Mouse (Mus musculus): ENCODE results near the gene AC161166.1.

AC161166.1 gene

GRCm38 (mm10) chr7:24512355-24512754, at the start of gene AC161166.1:
AC161166.1 (minus strand) TSS chr7:24512455.
- DNase-seq, result no peak

GRCm38 (mm10) chr7:24561450-24561849, 49.2 kb upstream of the AC161166.1 start:
- no peak for DNase-seq

GRCm38 (mm10) chr7:24555786-24556185, 43.5 kb upstream of the AC161166.1 start:
- DNase-seq, result no peak

- DNase-seq, result no peak
Observed at GRCm38 (mm10) chr7:24551985-24552759, 39.9 kb upstream of the AC161166.1 start.

GRCm38 (mm10) chr7:24547534-24548036, 35.3 kb upstream of the AC161166.1 start:
- DNase-seq, result no peak

DNA sequence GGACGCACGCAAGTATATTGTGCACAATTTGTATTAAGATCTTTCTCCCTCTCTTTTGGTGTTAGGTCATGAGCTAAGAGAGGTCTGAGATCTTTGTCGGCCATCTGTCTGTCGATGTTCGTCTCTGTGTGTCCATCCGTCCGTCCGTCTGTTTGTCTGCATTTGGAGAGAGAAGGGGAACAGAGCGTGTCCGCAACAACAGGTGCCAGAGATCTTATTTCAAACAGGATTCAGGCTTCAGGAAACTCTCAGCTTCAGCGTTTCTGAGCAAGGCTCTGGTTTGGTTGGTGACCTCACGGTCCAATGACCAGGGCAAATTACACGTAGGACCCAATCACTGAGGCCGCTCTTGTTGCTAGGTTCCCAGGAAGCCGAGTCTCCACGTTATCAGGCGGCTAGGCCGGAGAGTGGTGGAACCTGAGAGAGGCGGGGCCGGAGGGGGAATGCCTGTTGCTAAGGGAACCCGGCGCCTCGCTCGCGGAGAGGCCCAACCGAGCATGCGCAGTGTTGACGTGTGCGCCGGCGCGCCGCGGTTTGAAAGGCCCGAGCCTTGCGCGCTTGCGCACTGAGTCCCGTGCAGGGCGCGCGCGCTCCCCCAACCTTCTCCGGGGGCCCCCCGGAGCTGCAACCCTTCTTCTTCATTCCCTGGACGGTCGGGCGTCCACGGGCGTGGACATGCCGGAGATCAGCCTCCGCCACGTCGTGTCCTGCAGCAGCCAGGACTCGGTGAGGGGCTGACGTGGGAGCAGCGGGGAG, 34.6 kb upstream of the AC161166.1 start:
- DNase-seq, result peak; percentile 99

GRCm38 (mm10) chr7:24546068-24546614, 33.9 kb upstream of the AC161166.1 start, which contains the start of the genes Pinlyp and Xrcc1:
Pinlyp (minus strand) TSS chr7:24546118.
Xrcc1 (plus strand) TSS chr7:24546289.
- no peak for DNase-seq

GRCm38 (mm10) chr7:24544506-24544905, 32.3 kb upstream of the AC161166.1 start:
- DNase-seq, result no peak

GRCm38 (mm10) chr7:24539686-24540085, 27.4 kb upstream of the AC161166.1 start:
- DNase-seq, result no peak

DNA sequence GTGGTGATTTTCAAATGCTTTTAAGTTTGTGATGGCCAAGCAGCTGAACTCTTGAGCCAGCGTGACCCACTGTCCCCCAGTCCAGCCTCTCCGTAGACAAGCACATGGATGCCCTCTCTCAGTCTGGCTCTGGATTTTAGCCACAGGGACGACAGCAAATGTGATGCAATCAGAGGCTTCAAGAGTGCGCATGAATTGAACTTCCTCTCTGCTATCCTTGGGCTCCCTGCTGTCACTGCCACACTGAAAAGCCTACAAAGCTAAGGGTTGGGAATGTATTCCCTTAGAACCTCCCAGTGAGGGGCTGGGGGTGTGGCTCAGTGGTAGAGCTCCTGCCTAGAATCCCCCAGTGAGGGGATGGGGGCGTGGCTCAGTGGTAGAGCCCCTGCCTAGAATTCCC, 26.4 kb upstream of the AC161166.1 start:
- no peak for DNase-seq

- peak; percentile 41 for DNase-seq
Observed at GRCm38 (mm10) chr7:24538154-24538553, 25.9 kb upstream of the AC161166.1 start.

GRCm38 (mm10) chr7:24537591-24537990, 25.3 kb upstream of the AC161166.1 start:
- no peak for DNase-seq

DNA sequence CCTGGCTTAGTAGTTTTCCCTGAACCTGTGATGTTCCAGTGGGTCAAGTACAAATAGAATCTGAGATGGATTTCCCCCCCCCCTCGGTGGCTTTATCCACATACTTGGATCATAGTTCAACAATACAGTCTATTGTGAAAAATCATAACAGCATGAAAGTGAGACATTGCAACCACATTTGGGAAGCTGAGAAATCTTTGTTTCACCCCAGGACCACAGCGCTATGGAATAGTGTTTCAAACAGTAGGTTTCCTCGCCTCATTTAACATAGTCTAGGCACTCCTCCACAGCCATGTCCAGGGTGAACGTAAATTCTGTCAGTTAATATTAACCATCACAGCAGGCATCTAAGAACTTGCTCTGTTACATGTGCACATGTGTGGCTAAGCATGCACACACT, 24.8 kb upstream of the AC161166.1 start:
- DNase-seq, result no peak

DNA sequence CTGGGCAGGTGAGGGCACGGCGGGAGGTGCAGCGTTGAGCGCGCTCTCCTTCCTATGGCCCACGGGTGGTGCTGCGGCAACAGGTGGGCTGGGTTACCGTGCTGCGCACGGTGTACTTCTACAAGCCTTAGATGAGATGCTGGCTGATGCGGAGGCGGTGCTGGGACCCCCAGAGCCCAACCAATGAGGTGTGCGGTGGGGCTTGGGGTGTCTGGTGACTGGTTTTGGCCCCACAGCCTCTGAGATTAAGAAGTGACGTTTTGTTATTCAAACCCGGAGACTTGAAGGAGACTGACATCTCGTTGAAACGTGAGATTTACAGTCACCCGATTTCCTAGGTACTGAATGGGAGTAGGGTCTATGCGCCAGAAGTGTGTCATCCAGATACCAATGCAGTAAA, 22.0 kb upstream of the AC161166.1 start:
- DNase-seq, result peak; percentile 30

DNA sequence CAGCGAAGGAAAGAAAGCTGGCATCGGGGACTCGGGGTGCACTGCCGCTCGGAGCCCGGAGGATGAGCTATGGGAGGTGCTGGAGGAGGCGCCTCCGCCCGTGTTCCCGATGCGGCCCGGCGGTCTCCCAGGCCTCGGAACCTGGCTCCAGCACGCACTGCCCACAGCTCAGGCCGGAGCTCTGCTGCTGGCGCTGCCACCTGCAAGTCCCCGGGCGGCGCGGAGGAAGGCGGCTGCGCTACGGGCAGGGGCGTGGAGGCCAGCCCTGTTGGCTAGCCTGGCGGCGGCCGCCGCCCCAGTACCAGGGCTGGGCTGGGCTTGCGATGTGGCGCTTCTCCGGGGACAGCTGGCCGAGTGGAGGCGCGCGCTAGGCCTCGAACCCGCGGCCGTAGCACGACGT, 21.6 kb upstream of the AC161166.1 start:
- DNase-seq, result peak; percentile 23

DNA sequence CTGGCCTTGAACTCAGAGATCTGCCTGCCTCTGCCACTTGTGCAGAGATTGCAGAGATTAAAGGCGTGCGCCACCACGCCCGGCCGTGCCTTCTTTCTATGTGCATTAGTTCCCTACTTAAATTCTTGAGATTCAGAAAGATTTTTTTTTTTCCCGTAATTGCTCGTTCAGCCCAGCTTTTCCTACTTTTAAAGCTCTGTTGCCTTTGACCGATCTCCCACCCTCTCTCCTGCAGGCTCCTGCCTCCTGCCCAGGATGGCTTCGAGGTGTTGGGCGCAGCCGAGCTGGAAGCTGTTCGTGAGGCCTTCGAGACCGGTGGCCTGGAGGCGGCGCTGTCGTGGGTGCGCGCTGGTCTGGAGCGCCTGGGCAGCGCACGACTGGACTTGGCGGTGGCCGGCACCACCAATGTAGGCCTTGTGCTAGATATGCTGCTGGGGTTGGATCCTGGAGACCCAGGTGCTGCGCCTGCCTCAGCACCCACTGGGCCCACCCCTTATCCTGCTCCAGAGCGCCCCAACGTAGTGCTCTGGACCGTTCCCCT, 20.8 kb upstream of the AC161166.1 start:
- no peak for DNase-seq

DNA sequence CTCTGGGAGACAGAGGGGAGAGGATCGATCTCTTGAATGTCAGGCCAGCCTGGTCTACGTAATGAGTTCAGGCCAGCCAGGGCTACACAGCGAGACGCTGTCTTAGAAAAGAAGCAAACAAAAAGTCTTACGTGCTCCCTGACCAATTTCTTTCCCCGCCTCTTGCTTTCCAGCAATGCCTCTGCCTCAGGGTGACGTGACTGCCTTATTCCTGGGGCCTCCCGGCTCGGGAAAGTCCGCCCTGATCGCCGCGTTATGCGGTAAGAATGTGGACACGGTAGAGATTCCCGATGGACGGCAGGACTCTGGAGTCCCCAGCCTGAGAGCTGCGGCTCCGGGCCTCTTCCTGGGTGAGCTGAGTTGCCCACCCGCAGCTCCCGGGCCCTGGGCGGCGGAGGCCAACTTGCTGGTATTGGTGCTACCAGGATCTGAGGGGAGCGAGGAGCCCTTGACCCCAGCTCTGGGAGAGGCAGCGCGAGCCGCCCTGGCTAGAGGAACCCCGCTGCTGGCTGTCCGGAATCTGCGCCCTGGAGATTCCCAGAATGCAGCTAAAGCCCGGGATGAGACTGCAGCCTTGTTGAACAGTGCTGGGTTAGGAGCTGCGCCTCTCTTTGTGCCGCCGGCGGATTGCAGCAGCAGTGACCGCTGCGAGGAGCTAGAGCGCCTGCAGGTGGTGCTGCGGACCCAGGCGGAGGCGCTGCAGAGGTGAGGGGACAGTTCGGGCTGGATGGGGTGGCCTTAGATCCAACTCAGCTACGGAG, 19.1 kb upstream of the AC161166.1 start:
- peak; percentile 76 for DNase-seq

DNA sequence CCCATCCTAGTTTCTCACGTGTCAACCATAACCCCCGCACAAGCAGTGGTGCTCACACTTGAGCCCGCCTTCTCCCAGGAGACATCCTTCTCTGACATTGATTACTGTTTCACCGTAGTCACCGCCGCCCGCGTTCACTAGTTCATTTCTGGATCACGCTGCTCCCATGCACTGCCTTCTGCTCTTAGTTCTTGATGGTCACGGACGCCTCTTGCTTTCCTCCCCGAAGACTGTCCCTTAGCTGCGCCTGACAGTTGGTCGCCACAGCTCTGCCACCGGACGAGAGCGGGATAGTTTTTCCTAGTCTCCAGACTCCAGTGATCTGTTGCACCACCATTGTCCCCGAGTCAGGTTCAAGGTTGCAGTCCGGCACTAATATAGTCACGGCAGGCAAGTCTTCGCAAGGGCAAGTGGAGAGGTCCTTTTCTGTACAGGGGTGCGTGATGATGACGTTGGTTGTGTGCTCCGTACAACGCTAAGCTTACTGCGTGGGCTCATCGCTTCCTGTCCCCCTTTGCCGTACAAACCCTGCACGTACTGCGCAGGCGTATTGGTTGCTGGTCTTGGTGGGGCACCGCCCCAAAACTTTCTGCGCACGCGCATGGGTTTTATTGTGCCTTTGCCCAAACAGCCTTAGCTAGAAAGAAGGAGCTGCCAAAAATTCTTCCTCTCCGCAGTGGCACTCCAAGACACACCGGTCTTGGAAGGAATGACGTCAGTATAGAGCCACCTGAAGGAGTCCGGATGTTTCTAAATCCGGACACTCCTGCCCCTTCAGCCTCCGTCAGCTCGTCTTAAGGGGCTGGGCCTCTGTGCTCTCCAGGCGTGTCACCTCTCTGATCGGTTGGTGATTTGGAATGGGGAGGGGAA, 18.0 kb upstream of the AC161166.1 start, which contains the start of gene Irgq:
Irgq (plus strand) TSS at position 628 of the 870 bp plus-strand sequence.
- DNase-seq, result peak; percentile 98

DNA sequence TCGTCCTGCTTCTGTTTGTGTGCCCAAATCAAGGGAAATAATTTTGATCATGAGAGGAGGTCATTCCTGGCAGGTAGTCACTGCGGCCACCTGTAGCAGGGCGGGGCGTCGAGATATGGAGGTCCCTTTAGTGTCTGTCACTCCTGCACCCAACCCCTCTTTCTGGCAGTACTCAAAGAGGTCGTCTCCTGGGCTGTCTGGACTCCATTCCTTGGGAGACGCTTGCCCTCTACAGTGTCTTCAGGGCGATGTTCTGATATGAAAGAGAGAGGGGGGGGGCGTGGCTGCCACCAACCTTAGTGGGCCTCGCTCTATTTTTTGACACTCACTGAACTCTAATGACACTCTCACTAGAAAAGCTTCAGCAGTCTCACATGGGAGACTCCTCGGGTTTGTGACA, 17.3 kb upstream of the AC161166.1 start:
- no peak for DNase-seq

GRCm38 (mm10) chr7:24528861-24529260, 16.6 kb upstream of the AC161166.1 start:
- no peak for DNase-seq

GRCm38 (mm10) chr7:24525686-24526420, 13.6 kb upstream of the AC161166.1 start:
- DNase-seq, result no peak

Data from right cerebral cortex, postnatal 14 days (tissue).